Mouse (Mus musculus): ENCODE measurements around the gene Nell1.

The Nell1 gene

DNA sequence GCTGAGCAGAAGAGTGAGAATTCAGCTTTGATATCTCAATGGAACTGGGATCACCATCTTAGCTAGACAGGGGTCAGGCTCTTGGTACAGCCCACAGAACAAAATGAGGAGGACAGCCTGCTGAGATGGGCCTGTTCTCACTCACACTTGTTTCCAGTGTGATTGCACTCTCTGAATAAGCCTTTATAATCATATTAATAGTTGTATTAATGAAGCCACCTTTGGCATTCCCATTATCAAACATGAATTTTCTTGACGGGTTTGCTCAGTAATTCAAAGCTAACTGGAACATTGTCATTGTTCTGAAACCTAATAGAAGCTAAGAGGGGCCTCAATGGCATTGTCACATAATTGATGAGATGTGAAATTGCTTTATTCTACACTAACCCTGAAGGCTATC, 875.6 kb downstream of the Nell1 start:
- DNase-seq (ENCODE audit: low spot score): no peak

DNA sequence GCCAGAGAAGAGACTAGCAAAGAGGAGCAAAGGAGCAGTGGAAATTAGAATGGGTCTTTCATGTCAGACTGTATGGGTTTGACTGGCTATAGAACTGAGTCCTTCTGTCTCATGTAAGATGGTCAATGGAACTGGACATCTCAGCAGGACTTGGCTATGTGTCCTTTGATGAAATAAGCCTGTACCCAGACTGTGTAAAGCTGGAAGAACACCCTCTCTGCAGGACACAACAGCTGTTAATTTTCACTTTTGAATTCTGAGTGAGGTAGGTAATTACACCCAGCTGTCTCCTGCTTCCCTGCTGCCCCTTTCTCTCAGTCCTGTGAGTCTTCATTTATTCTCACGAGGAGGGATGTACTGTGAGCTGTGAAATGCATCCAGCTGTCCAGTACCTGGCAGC, 895.5 kb downstream of the Nell1 start:
- no peak for DNase-seq (ENCODE audit: low spot score)

GRCm38 (mm10) chr7:50887625-50888024, 913.0 kb downstream of the Nell1 start:
- no peak for DNase-seq (ENCODE audit: low spot score)

- DNase-seq (ENCODE audit: low spot score): no peak
Observed at GRCm38 (mm10) chr7:50899541-50900088, 925.0 kb downstream of the Nell1 start.
